Comparison of ENCODE assay signal across 25 mouse cellular contexts in the genomic region with DNA sequence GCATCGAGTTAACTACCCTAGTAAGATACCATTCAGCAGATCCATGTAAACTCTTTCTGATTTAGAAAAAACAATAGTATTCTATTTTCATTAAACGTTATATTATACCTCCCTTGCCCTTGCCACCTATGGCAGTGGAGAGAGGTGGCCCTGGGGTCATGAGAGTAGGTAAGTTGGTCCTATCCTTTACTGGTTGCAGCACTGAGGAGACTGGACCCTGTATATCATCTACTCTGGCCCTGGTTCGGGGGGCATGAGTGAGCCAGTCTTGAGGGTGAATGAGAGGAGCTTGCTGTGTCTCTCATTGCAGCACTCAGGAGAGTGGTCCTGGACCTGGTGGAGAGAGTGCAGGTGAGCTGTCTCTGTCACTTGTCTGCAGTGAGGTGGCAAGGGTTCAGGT. TPM values are rescaled to one million over a fixed set of nuclear protein-coding genes. Genes with fewer than 3 reads are reported as not detected.
"Had no signal": no experiment of that assay in that cellular context is flagged by ENCODE, and none has a peak within 500 bp of the region (broad histone marks: within the 10 kb centered on the region; RNA-seq: fewer than 3 reads in every experiment).

No protein-coding gene starts in this region.

- H3K4me2 ChIP-seq: heart, embryonic 11.5 days; heart, embryonic 13.5 days; heart, embryonic 15.5 days; hindbrain, embryonic 13.5 days; hindbrain, embryonic 15.5 days; kidney, embryonic 15.5 days; limb, embryonic 12.5 days had no signal

- H3K4me1 ChIP-seq: heart, embryonic 13.5 days; heart, embryonic 15.5 days; hindbrain, embryonic 13.5 days; hindbrain, embryonic 15.5 days; kidney, embryonic 15.5 days; limb, embryonic 12.5 days had no signal

- H3K4me3 ChIP-seq: heart, embryonic 13.5 days; heart, embryonic 15.5 days; hindbrain, embryonic 13.5 days; hindbrain, embryonic 15.5 days; kidney, embryonic 15.5 days; limb, embryonic 12.5 days had no signal

- ATAC-seq: forebrain, postnatal 0 days; hindbrain, postnatal 0 days; intestine, embryonic 16.5 days had no signal

- H3K27ac ChIP-seq: heart, embryonic 13.5 days; heart, embryonic 15.5 days; hindbrain, embryonic 13.5 days; hindbrain, embryonic 15.5 days; hindbrain, postnatal 0 days; kidney, embryonic 15.5 days; kidney, postnatal 0 days; limb, embryonic 12.5 days had no signal

- H3K9ac ChIP-seq: forebrain, postnatal 0 days; heart, embryonic 13.5 days; heart, embryonic 15.5 days; hindbrain, embryonic 13.5 days; hindbrain, embryonic 15.5 days; kidney, embryonic 15.5 days; limb, embryonic 12.5 days had no signal

- H3K36me3 ChIP-seq: heart, embryonic 13.5 days; heart, embryonic 15.5 days; hindbrain, embryonic 13.5 days; hindbrain, embryonic 15.5 days; kidney, embryonic 15.5 days; limb, embryonic 12.5 days had no signal

- H3K9me3 ChIP-seq: heart, embryonic 13.5 days; heart, embryonic 15.5 days; hindbrain, embryonic 13.5 days; hindbrain, embryonic 15.5 days; kidney, embryonic 15.5 days; limb, embryonic 12.5 days had no signal

- H3K27me3 ChIP-seq: heart, embryonic 13.5 days; heart, embryonic 15.5 days; hindbrain, embryonic 13.5 days; hindbrain, embryonic 15.5 days; kidney, embryonic 15.5 days; limb, embryonic 12.5 days had no signal

- DNase-seq: forebrain, postnatal 0 days; gastrocnemius, postnatal 14 days; gastrocnemius, postnatal 36 days; heart, adult 18-20 months; heart, postnatal 14 days; heart, postnatal 36 days; kidney, adult 11 months; kidney, adult 2 months; kidney, adult 9 months; kidney, postnatal 14 days; kidney, postnatal 36 days; layer of hippocampus, adult 9-11 months; layer of hippocampus, postnatal 36 days; left cerebral cortex, postnatal 4 days; liver had no signal

RNA-seq across cellular contexts. Expression of a gene that starts 33.5 kb away (rescaled TPM):
- polyA plus RNA-seq: heart, embryonic 11.5 days; kidney, postnatal 0 days had no signal
